Mouse (Mus musculus) kidney, postnatal 36 days (tissue): ENCODE data around the gene Ern1.
"Not testable (repeated sequence)": the region's sequence is repeated elsewhere in the genome, so short reads cannot be mapped to it uniquely, and the experiment has no call there.

ENCODE experiments used
- DNase-seq, 2 experiments: peaks; one replicate each; pipeline ENCODE4 v3.0.0; 2021 to 2022; ENCODE audit warnings: mixed read lengths in 2 of 2

The Ern1 gene

DNA sequence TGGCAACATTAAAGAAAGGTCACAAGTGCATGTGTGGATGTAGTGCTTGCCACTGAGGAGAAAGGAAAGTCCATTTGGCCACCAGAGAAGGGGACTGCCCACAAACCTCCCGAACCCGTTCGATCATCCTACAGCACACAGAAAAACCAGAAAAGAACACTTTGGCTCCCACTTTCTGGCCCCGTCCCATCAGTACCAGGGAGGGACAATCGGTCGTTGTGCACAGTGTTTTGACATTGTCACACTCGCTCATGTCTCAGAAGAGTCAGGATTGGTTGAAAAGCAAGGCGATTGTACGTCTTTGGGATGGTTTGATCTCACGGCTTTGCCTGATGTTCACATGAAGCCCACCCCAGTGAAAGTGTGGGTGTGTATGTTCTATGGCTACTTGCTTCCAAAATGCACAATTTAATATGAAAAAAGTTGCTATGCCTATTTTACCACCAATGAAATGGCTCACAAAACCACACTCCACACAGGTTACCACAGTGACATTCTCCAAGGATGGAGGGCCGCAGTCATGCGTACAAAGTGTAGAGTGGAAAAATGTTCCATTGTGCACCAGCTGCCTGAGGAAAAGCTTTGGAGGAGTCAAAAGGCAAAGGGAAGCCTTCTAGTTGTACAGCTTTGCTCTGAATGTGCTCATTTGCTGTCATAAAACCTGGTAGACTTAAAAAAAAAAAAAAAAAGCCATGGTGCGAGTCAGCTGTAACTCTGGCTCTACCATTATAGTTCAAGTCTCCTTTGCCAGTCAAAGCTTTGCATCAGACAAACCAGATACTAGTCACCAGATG, 15.2 kb upstream of the Ern1 start:
- DNase-seq: no peak

DNA sequence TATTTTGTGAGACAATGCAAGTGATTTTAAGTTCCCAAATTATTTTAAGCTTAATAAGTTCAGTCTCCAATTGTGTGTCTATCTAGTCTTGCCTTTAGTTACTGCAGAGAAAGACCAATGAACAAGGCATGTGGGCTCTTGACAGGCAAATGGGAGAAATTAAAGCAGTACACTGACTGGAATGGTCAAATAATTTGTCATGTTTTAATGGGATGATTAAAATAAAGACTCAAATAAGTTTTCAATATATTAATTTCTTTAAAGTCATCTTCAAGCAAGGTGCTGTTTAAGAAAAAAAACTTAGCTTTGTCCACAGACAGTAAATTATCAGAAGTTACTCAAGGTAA, 14.5 kb upstream of the Ern1 start:
- no peak for DNase-seq

DNA sequence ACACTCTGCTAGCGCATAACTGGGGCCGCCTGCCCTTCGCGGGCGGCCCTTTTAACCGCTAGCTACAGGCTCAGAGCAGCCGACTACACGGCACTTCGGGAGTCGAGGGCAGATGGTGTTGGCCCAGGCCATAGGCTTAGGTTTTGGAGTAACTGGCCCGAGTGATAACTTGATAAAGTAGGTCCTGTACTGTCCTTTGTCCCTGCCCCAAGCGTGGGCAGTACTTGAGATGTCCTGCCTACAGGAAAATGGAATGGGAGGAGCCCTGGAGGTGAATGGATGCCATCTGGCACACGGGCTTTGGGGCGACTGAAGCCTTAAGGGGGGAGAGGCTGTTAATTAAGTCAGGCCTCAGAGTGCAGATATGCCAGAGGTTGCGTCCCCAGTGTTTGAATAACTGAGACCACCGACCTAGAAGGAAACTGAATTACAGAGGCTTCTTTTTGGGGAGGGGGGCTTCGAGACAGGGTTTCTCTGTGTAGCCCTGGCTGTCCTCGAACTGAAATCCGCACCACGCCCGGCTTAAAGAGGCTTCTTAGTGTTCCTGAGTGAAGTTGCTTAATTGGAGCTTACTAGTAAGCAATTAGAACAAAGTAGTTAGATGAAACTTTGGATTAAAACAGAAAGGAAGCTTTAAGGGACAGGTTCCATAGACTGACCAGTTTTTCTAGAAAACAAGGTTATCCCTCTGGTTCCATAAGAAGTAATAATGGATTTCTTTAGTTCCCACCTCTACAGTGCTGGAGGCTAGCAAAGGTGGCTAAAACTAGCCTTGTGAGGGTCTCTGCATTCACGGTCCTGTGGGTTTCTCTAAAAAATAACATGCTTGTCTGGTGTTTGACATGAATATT, 13.9 kb upstream of the Ern1 start:
- DNase-seq: peak; percentile 78 to 82

DNA sequence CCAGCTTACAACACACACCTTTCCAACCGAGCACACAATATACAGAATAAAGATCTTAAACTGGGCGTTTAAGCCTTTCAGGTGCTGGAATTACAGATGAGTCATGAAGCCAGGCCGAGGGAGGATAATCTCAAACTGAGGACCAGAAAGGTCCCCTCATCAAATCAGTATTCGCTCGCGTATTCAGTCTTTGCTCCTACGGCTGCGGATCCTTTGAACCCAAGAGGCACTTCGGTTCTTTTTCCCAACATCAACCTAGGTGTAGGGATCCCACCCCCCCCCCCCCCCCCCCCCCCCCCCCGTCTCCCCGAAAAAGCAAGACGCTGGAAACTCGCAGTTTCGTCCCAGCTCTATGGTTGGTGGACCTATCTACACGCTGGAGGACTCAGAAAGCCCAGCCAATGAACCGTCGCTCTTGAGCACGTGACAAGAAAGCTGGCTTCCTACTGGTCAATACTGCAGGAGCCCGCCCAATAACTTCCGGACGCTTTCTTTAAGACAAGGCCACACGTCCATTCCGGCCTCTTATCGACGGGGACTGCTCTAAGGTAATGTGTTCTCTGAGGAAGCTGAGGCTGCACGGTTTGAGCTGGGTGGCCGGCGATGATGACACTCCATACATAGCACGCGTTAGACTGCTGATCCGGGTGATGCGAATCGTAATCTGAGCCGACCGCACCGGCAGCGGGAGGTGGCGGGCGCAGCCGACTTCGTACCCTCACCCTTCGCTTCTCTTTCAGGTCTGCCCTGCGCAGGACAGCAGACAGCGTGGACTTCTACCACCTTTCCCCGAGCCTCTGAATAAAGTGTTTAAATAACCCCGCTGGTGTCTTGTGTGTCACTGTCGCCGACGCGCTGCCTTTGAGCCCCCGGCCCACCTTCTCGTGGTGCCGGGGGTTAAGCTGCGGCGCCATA, 13.0 kb upstream of the Ern1 start:
- DNase-seq: peak; percentile 94 to 99

DNA sequence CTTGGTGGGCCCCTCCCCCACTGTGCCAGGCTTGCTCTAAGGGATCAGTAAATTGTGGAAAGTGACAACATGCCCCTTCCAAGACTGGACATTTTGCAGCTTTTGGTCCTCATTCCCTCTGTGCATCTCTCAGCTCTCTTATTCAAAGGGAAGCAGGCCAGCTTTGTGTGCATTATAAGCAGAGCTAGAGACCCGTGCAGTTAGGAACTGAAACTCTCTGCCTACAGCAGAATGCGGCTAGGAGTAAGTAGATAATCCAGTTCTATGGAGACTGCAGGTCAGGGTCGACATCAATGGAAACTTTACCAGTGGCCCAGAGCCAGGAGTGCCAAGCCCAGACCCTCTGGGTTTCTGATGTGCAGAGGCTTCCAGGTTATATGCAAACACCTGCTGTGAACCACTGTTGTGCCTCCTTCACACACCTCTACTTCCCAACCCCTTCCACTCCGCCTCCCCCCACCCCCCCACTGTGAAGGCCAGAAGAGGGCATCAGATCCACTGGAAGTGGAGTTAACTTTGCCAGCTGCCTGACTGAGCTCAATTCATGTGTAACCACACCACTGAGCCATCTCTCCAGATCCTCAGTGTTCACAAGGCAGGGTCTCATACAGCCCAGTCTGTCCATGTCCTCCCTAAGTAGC, 11.2 kb upstream of the Ern1 start:
- DNase-seq: no peak

DNA sequence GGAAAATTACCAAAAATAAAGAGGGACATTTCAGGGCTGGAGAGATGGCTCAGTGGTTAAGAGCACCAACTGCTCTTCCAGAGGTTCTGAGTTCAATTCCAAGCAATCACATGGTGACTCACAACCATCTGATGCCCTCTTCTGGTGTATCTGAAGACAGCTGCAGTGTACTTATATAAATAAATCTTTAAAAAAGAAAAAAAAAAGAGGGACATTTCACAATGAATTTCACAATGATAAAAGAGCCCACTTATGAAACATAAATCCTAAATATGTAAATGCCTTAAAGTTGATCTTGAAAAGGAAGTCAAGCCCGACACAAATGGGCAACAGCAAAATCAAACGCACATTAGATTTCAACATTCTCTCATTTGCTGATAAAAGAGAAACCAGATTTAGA, 10.3 kb upstream of the Ern1 start:
- DNase-seq: no peak

DNA sequence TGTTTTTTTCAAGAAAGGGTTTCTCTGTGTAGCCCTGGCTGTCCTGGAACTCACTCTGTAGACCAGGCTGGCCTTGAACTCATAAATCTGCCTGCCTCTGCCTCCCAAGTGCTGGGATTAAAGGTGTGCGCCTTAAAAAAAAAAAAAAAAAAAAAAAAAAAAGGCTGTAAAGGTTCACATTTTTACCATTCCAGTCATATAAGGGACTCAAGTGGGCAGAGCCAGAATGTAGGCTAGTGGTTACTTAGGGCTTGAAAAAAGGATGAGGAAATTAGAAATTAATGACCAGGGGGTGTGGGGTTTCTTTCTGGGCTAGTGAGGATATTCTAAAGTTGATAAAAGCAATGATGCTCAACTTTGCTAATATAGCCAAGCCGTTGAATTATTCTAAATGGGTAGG, 9.4 kb upstream of the Ern1 start:
- not testable (repeated sequence) for DNase-seq

DNA sequence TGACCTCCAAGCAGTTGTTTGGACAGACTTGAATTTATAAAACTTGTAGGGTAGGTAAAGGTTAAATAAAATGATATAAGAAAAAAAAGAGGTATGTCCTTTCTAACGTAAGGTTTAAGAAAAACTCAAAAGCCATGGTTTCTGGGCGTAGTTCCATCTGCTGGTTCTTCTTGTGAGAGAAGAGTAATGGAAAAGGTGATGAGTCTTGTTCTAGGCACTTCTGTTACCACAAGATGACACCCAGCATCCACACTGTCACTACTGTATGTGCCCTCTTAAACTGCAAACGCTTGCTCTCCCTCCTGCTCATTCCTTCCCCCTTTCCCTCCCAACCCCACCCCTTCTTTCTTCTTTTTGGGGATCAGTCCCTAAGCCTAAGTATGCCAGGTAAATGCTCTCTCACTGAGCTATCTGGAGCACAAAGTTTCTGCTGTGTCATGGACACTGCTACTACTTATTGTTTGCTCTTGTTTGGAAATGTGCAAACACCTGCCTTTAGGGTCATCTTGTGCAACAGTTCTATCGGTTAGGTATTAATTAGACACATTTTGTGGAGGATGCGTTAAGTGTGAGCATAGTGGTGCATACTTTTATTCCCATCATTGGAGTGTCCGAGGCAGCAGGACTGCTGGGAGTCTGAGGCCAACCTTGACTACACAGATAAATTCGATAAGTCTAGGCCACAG, 5.5 kb upstream of the Ern1 start:
- no peak for DNase-seq

DNA sequence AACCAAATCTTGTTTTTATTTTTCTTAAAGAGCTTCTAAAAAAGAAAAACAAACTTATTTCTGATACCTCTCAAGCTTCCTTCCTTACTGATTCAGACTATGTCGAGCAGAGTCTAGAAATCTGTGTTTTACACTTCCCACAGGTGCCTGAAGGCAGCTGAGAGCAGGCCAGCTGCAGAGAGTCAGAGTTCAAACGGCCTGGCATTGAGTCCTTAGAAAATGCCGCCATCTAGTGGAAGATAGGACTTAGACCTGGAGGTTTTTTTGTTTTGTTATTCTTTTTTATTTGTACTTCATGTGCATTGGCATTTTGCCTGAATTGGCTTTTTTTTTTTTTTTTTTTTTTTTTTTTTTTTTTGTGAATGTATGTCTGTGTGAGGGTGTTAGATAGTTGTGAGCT, 3.7 kb upstream of the Ern1 start:
- DNase-seq: peak; percentile 78 to 86

DNA sequence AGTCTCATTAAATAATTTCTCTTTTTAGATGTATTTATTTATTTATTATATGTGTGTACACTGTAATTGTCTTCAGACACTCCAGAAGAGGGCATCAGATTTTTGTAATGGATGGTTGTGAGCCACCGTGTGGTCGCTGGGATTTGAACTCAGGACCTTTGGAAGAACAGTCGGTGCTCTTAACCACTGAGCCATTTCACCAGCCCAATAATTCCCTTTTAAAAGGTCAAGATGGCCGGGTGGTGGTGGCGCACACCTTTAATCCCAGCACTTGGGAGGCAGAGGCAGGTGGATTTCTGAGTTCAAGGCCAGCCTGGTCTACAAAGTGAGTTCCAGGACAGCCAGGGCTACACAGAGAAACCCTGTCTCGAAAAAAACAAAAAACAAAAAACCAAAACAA, 2.9 kb upstream of the Ern1 start:
- not testable (repeated sequence) for DNase-seq

DNA sequence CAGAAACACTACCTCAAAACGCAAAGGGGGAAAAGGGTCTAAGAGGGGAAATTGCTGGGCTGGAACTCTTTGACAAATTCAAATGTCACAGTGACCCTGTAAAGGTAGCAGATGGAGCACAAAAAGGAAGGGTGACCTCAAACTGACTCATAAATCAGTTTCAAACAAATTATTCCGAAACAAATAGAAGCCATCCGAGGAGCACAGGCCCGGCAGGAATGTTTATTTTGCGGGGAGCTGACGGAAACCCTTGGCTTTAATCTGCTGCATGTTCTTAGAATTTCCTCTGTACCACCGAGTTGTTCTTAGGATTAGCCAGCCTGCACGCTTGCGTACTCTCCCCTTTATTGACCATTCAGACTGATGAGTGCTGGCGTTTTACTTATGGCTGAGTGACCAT, 2.4 kb upstream of the Ern1 start:
- DNase-seq: no peak

DNA sequence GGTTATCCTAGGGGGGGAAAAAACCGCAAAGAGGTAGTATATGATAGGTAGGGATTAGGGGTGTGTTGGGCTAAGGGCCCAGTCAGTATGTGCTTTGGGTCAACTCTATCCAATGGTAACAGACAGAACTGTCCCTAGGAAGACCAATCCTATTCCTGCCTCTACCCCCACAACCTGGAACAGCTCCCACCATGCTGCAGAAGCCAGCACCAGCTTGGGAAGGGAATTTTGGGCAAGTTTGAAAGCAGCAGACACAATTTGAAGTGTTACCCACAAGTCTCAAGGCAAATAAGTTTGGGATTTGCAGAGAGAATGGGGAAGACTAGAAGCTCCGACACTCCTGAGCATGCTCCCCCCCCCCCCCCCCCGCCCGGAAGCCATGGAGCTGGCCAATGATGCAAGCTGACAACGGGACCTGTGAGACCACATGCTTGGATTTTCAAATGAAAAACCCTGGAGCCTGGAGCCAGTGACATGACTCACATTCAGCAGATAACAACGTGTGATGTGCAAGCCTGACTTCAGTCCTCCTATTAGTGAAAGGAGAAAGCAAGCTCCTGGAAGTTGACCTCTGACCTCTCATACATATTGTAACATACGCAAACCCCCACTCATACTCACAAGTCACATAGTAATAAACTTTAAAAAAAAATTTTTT, 1.5 kb upstream of the Ern1 start:
- DNase-seq: no peak

DNA sequence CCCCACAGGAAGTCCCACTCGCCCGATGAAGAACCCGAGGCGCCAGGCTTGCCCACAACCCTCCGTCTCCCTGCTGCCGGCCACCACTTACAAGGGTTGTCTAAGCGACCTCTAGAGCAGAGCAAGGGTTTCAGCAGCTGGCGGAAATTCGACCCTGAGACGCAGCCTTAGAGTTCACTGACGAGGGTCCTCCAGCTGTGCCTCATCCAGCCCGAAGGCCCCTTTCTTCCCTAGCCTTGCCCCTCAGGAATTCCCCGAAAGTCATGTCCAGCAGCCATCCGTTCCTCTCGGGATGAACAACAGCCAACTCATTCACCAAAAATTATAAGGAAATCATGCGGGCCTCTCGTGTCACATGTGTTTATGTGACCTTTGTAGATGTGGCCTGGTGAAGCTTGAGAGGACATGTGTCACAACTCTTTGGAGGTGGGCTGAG, 492 bp upstream of the Ern1 start:
- DNase-seq: no peak

DNA sequence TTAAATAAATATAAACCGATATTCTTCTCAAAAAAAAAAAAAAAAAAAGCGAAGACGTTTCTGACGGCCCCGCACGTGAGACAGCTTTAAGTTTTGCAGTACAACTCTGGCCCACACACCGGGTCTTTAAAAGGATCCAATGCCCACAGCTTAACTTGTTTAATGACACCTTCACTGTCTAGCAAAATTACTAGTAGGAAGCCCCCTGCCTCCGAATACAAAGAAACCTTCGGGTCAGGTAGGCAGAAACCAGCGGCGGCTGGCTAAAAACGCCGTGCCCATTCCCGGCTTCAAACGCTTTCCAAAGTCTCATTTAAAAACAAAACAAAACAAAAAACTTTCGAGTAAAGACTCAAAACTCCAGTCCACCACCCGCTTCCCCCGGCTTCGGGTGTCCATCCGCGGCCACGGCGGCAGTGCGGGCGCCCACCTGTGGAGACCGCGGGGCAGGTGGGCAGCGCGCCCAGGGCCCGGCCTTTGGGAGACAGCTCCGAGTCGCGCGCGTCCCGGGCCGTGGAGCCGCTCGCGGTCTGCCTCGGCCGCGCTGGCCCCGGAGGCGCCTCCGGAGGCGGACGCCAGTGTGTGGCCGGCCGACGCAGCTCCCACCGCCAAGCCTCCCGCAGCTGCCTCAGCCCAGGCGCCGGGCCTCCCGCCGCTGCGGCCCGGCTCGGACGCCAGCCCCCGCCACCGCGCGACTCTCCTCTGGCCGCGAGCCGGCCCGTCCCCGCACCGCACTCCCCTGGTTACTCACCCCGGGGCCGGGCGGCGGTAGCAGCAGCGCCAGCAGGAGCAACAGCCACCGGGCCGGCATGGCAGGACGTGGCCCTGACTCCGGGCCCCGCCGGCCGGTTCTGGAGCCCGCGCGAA, 553 bp downstream of the Ern1 start:
- peak; percentile 44 to 83 for DNase-seq

DNA sequence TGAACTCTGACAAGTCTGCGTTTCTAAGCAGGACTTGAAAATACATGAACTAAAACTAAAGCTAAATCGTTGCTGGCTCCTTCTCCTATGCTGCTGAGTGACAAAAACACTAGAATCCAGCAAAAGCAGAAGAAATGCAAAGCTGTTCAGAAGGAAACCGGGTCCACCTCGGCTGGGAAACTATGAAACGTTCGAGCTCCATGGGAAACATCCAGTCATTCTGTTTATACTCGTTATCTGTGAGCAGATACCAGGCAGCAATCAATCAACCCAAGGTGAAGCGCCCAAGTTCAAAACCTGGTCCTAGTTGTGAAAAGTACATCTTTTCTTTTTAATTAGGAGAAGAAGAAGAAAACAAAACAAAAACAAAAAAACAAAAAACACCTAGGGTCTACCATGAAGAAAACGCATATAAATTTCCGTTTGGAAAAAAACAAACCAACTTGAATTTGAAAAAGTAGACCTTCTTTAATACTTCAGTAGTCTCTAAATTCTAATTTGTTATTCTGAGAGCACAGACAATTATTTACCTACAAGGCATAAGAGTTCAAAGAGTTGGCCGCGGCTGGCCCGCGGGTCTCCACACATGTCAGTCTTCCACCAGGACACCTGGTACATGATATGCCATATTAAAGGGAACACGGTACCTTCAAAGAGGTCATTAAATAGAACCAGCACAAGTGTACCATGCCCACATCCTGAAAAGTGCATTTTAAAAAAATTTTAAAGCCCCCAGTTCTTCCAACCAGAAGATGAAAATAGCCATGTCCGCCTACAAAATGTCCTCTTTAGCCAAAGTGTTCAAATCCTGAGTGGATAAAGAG, 1.4 kb downstream of the Ern1 start:
- DNase-seq: peak in 1 of 2 experiments; percentile 29

DNA sequence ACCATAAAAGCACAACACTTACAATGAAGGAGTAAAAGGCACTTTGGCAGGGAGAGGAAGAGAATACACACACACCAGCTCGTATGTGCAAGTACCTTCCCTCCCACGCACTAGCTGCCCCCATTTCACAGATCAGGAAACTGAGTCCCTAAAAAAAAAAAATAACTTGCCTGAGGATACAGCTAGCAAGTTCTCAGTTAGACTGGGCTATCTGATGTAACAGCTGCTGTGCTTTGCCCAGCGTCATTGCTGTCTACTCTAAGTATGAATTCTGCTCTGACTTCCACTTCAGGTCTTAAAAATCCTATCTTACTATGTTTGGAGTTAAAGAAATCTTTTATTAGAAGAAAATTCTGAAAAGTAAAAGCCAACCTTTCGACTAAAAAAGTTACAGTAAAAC, 2.0 kb downstream of the Ern1 start:
- no peak for DNase-seq

DNA sequence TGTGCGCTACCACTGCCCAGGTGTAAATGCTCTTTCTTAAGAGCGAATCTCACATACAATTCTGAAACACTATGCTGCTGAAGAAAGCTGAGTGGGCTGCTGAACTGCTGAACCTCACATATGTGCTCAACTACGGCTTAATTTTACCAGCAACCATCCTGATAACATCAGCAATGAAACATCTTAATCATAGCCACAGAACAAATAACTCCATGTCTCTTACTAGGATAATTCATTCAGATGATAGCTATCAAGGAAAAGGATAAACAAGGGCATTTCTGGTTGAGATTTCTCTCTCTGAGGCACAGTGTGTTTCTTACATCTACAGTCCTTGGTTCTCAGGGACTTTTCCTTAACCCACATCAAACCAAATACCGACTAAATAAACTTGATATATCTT, 2.8 kb downstream of the Ern1 start:
- DNase-seq: no peak

DNA sequence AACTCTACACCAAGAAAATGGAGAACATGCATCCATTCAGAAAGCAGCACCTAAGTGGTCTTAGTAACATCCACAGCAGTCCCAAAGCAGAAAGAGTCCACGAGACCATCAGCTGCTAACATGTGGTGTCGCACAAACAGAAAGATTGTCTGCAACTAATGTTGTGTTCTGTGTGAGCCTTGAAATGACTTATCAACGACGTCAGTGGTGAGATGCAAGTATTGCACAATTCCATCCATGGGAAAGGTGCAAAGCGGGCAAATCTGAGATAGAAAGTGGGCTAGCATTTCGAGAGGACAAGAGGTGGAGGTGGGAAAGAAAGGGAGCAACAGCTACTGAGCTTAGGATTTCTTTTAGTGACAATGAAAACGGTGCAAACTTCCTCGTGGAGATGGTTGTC, 4.8 kb downstream of the Ern1 start:
- DNase-seq: no peak

DNA sequence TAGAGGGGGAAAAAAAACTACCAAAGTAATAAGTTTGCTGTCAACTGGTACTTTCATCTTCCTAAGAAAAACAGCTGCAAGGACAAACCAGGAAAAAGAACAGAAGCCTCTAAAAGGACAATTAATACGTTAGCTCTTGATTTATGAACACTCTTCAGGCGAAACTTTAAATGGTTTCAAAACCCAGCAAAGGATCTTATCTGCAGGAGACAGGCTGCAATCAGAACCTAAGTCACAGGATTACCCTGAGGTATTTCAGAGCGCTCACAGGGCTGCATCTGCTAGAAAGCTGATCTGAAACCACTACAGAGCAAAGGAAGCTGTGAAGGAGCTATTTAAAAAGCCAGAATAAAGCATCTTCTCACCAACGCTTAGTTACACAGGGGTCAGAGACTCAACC, 6.0 kb downstream of the Ern1 start:
- DNase-seq: no peak

DNA sequence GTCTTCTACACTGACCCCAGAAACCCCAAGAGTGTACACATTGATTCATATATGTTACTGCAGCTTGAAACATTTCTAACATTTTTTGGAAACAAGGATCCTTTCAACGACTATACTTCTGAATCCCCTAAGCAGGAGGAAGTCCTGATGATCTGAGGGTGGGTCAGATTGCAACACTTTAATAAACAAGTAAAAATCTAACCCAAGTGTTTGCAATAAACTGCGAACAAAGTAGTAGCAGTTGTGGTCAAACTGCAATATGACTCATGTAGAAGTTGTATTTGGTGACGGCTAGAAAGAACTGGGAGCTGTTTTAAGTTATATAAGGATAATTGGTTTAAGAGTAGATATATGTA, 7.1 kb downstream of the Ern1 start:
- DNase-seq: no peak
